Mouse (Mus musculus): ENCODE measurements around the gene Hcn4. TPM values are rescaled to one million over a fixed set of nuclear protein-coding genes. Genes with fewer than 3 reads are reported as not detected.

The Hcn4 gene
- polyA plus RNA-seq, 1 experiment from 2014 or later = 0.24 TPM

DNA sequence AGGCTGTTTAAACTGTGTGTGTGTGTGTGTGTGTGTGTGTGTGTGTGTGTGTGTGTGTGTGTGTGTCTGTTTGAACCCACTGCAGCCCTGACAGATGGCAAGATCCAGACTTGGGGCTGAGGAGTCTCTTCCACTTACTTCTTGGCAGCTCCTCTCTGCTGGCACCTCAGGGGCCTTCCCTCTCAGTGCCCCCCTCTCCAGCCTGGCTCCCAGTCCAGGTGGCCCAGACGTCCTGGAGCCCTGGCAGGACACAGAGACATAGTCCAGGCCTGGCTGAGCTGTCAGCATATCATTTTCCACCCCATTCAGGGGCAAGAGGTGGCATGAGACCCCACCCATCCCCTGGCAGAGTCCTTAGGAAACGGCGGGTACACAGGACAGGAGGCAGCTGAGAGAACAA is 5.5 kb upstream of the Hcn4 start:
- DNase-seq (ENCODE audit: low spot score) (no peak), ATAC-seq (replicated peaks; ENCODE audit: low FRiP score, low read depth) (no peak)
- Histone ChIP-seq H3K9ac (ENCODE audit: low read depth, low read length) (no peak overlapping the region), H3K36me3 (ENCODE audit: insufficient read depth, low read length) (no peaks in the 10 kb centered on the region), H3K9me3 (replicated peaks; ENCODE audit: low read length) (no peaks in the 10 kb centered on the region), H3K4me3 (replicated peaks; ENCODE audit: low read depth, low read length) (no peak overlapping the region), H3K27me3 (ENCODE audit: insufficient read depth, low read length) (peaks cover 16% of the 10 kb centered on the region), H3K27ac (no peak overlapping the region), H3K4me1 (replicated peaks; ENCODE audit: insufficient read depth, low read length) (no peaks in the 10 kb centered on the region), H3K4me2 (ENCODE audit: low read length) (no peak overlapping the region)
- TF ChIP-seq CTCF (IDR thresholded peaks at IDR 0.05; ENCODE audit: low read depth) = no peak
- 60% methylated on average over 3 of the region's 3 CpGs for WGBS

DNA sequence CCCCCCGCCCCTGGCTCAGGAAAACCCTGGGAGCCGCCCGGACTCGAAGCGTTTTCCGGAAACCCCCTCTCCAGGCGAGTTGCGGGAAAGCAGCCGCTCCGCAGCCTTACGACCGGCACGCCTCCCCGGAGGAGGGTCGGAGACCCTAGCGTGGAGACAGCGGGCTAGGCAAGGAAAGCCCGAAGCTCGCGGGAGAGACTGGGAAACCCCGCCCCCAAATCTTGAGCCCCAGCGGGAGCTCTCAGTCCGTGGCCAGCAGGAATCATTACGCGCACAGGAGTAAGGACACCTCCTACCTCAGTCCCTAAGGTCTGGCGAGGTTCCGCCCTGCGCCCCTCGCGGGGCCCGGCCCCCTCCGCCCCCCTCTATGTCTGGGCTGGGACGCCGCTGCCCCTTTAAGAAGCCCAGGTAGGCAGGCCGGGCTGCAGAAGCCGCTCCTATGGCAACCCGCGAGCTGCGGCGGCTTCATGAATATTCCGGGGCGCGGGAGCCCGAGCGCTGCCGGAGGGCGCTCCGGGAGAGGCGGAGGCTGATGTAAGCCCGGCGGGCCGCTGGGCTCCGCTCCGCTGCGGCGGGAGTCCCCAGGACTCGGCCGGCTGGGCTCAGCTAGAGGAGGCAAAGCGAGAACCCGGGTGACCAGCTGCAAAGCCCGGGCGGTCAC is 651 bp upstream of the Hcn4 start:
- peak overlapping the region; percentile 60 for H3K4me3 ChIP-seq (replicated peaks; ENCODE audit: low read depth, low read length)
- H3K9ac ChIP-seq (ENCODE audit: low read depth, low read length) = peak overlapping the region; percentile 63; the same call in 1 of the 2 replicates
- 0 out of 2 replicates have a peak, but pooled peaks have one; percentile 20 for TF ChIP-seq CTCF (IDR thresholded peaks at IDR 0.05; ENCODE audit: low read depth)
- H3K9me3 ChIP-seq (replicated peaks; ENCODE audit: low read length) = no peaks in the 10 kb centered on the region
- 0 out of 2 replicates have a peak, but pooled peaks cover 11% of the 10 kb centered on the region for H3K4me1 ChIP-seq (replicated peaks; ENCODE audit: insufficient read depth, low read length)
- peak overlapping the region; percentile 100 for H3K4me2 ChIP-seq (ENCODE audit: low read length)
- H3K36me3 ChIP-seq (ENCODE audit: insufficient read depth, low read length) = no peaks in the 10 kb centered on the region
- DNase-seq (ENCODE audit: low spot score) (peak; percentile 79), ATAC-seq (replicated peaks; ENCODE audit: low FRiP score, low read depth) (peak; percentile 75)
- under 1% methylated on average over 50 of the region's 62 CpGs for WGBS
- H3K27me3 ChIP-seq (ENCODE audit: insufficient read depth, low read length) = peaks cover 42% of the 10 kb centered on the region
- H3K27ac ChIP-seq = no peak overlapping the region

- Histone ChIP-seq H3K36me3 (ENCODE audit: insufficient read depth, low read length) (no peaks in the 10 kb centered on the region), H3K9me3 (replicated peaks; ENCODE audit: low read length) (no peaks in the 10 kb centered on the region), H3K4me3 (replicated peaks; ENCODE audit: low read depth, low read length) (peak overlapping the region; percentile 60), H3K4me2 (ENCODE audit: low read length) (peak overlapping the region; percentile 100), H3K9ac (ENCODE audit: low read depth, low read length) (peak overlapping the region; percentile 63), H3K4me1 (replicated peaks; ENCODE audit: insufficient read depth, low read length) (0 out of 2 replicates have a peak, but pooled peaks cover 11% of the 10 kb centered on the region), H3K27ac (no peak overlapping the region), H3K27me3 (ENCODE audit: insufficient read depth, low read length) (peaks cover 42% of the 10 kb centered on the region)
- ATAC-seq (replicated peaks; ENCODE audit: low FRiP score, low read depth) (no peak), DNase-seq (ENCODE audit: low spot score) (no peak)
- WGBS = 1% methylated on average over 32 of the region's 35 CpGs
- no peak for TF ChIP-seq CTCF (IDR thresholded peaks at IDR 0.05; ENCODE audit: low read depth)
Measured at GRCm38 (mm10) chr9:58823918-58824215, 655 bp downstream of the Hcn4 start.

GRCm38 (mm10) chr9:58829627-58830026 is 6.4 kb downstream of the Hcn4 start:
- TF ChIP-seq CTCF (IDR thresholded peaks at IDR 0.05; ENCODE audit: low read depth) = no peak
- 59% methylated on average over 4 of the region's 4 CpGs for WGBS
- Histone ChIP-seq H3K27me3 (ENCODE audit: insufficient read depth, low read length) (peaks cover 9% of the 10 kb centered on the region; the same call in 1 of the 2 replicates), H3K4me1 (replicated peaks; ENCODE audit: insufficient read depth, low read length) (peaks cover 3% of the 10 kb centered on the region; the same call in 1 of the 2 replicates), H3K4me3 (replicated peaks; ENCODE audit: low read depth, low read length) (no peak overlapping the region), H3K27ac (no peak overlapping the region), H3K4me2 (ENCODE audit: low read length) (no peak overlapping the region), H3K9ac (ENCODE audit: low read depth, low read length) (no peak overlapping the region), H3K9me3 (replicated peaks; ENCODE audit: low read length) (no peaks in the 10 kb centered on the region), H3K36me3 (ENCODE audit: insufficient read depth, low read length) (no peaks in the 10 kb centered on the region)
- no peak for ATAC-seq (replicated peaks; ENCODE audit: low FRiP score, low read depth)
- no peak for DNase-seq (ENCODE audit: low spot score)

GRCm38 (mm10) chr9:58832939-58833338 is 9.7 kb downstream of the Hcn4 start:
- no peak for TF ChIP-seq CTCF (IDR thresholded peaks at IDR 0.05; ENCODE audit: low read depth)
- 40% methylated on average over 3 of the region's 3 CpGs for WGBS
- H3K4me1 ChIP-seq (replicated peaks; ENCODE audit: insufficient read depth, low read length) = peaks cover 3% of the 10 kb centered on the region; the same call in 1 of the 2 replicates
- no peaks in the 10 kb centered on the region for H3K27me3 ChIP-seq (ENCODE audit: insufficient read depth, low read length)
- no peak overlapping the region for H3K4me2 ChIP-seq (ENCODE audit: low read length)
- H3K27ac ChIP-seq = no peak overlapping the region
- no peak overlapping the region for H3K9ac ChIP-seq (ENCODE audit: low read depth, low read length)
- ATAC-seq (replicated peaks; ENCODE audit: low FRiP score, low read depth) (no peak), DNase-seq (ENCODE audit: low spot score) (peak; percentile 29)
- no peaks in the 10 kb centered on the region for H3K9me3 ChIP-seq (replicated peaks; ENCODE audit: low read length)
- H3K36me3 ChIP-seq (ENCODE audit: insufficient read depth, low read length) = no peaks in the 10 kb centered on the region
- H3K4me3 ChIP-seq (replicated peaks; ENCODE audit: low read depth, low read length) = no peak overlapping the region

DNA sequence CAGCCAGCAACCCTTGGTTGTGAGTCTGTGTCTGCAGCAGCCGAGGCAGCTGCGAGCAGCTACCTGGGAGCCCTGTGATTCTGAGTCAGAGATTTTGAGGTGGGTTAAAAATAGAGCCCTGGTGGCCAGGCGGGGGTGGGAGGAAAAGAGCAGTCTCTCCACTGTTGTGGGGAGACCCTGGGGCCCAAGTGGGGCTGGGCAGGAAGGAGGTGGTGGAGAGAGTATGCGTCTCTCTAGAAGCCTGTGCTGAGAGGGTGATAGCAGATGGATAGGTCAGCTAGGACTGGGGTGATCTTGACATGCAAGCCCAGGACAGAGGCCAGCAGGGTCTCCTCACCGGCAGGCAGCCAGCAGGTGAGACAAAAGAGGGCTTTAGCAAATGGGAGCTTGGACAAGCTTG is 14.0 kb downstream of the Hcn4 start:
- H3K36me3 ChIP-seq (ENCODE audit: insufficient read depth, low read length) = no peaks in the 10 kb centered on the region
- no peak for ATAC-seq (replicated peaks; ENCODE audit: low FRiP score, low read depth)
- H3K9me3 ChIP-seq (replicated peaks; ENCODE audit: low read length) = no peaks in the 10 kb centered on the region
- no peak for DNase-seq (ENCODE audit: low spot score)
- H3K4me3 ChIP-seq (replicated peaks; ENCODE audit: low read depth, low read length) = no peak overlapping the region
- H3K4me2 ChIP-seq (ENCODE audit: low read length) = no peak overlapping the region
- TF ChIP-seq CTCF (IDR thresholded peaks at IDR 0.05; ENCODE audit: low read depth) = no peak
- no peak overlapping the region for H3K9ac ChIP-seq (ENCODE audit: low read depth, low read length)
- H3K27me3 ChIP-seq (ENCODE audit: insufficient read depth, low read length) = no peaks in the 10 kb centered on the region
- 57% methylated on average over 5 of the region's 5 CpGs for WGBS
- no peak overlapping the region for H3K27ac ChIP-seq
- H3K4me1 ChIP-seq (replicated peaks; ENCODE audit: insufficient read depth, low read length) = peaks cover 3% of the 10 kb centered on the region; the same call in 1 of the 2 replicates
